Mouse (Mus musculus): Measurements from ENCODE around the gene Ndufa9. TPM values are rescaled to one million over a fixed set of nuclear protein-coding genes. Genes with fewer than 3 reads are reported as not detected.

The Ndufa9 gene
- polyA plus RNA-seq, 2 experiments, result 63.5 to 145 TPM

DNA sequence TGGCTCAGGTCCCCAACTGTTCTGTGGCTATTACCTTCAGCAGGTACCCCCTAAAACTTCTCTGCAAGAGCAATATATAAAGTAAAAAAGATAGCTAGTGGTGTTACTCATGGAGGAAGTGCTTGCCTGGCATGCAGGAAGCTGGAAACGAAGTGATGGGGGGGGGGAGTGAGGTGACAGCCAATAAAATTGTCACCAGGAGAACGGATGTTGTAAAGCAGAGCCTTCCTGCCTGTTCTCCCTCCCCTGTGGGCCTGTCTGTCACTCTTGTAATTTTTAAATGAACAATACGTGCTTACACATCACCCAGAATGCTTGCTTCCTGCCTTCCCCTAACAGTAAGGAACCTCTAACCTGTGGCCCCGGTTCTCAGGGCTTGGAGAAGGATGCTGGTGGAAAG lies 57.4 kb downstream of the Ndufa9 start:
- Histone ChIP-seq H3K36me3 (replicated peaks; ENCODE audit: control insufficient read depth, insufficient read depth, low read depth) (no peaks in the 10 kb centered on the region), H3K4me2 (ENCODE audit: low read depth) (no peak overlapping the region), H3K9me3 (ENCODE audit: control insufficient read depth, low read length) (no peaks in the 10 kb centered on the region), H3K27ac (no peak overlapping the region), H3K4me3 (ENCODE audit: insufficient read depth in 1 of 2, low read depth in 2 of 2, low read length in 2 of 2) (no peak overlapping the region), H3K9ac (replicated peaks) (no peak overlapping the region), H3K27me3 (ENCODE audit: control insufficient read depth, insufficient read depth, low read length) (no peaks in the 10 kb centered on the region), H3K4me1 (replicated peaks; ENCODE audit: control insufficient read depth in 2 of 2, insufficient read depth in 2 of 2, low read length in 1 of 2) (no peaks in the 10 kb centered on the region)
- TF ChIP-seq EP300 (IDR thresholded peaks at IDR 0.05; ENCODE audit: low read depth) (no peak), CTCF (IDR thresholded peaks at IDR 0.05; ENCODE audit: low read depth) (no peak)
- ATAC-seq (ENCODE audit: insufficient read depth), result no peak
- 10% methylated on average over 4 of the region's 4 CpGs for WGBS (ENCODE audit: insufficient replicate concordance)
- no peak for DNase-seq (ENCODE audit: low read depth in 3 of 3, low spot score in 3 of 3)

DNA sequence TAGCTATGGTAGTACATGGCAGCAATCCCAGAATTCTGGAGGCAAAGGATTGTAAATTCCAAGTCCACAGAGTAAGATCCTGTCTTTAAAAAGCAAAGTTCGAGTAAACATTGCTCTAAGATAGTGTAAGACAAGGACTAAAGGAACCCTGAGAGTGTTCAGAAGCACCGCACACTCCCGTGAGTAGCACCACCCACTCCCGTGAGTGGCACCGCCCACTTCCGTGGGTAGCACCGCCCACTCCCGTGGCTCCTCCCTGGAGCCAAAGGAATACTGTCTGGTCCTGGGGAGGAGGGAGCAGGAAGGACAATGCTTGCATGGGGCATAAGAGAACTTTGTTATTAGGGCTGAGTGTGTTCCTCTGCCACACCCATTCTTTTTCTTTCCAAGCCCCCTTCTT lies 60.1 kb downstream of the Ndufa9 start:
- H3K4me3 ChIP-seq (ENCODE audit: insufficient read depth in 1 of 2, low read depth in 2 of 2, low read length in 2 of 2), result no peak overlapping the region
- WGBS (ENCODE audit: insufficient replicate concordance), result 49% methylated on average over 8 of the region's 8 CpGs
- no peak for TF ChIP-seq EP300 (IDR thresholded peaks at IDR 0.05; ENCODE audit: low read depth)
- TF ChIP-seq CTCF (IDR thresholded peaks at IDR 0.05; ENCODE audit: low read depth), result no peak
- no peak for ATAC-seq (ENCODE audit: insufficient read depth)
- H3K27me3 ChIP-seq (ENCODE audit: control insufficient read depth, insufficient read depth, low read length), result no peaks in the 10 kb centered on the region
- no peaks in the 10 kb centered on the region for H3K4me1 ChIP-seq (replicated peaks; ENCODE audit: control insufficient read depth in 2 of 2, insufficient read depth in 2 of 2, low read length in 1 of 2)
- no peak overlapping the region for H3K27ac ChIP-seq
- H3K36me3 ChIP-seq (replicated peaks; ENCODE audit: control insufficient read depth, insufficient read depth, low read depth), result no peaks in the 10 kb centered on the region
- no peak overlapping the region for H3K4me2 ChIP-seq (ENCODE audit: low read depth)
- DNase-seq (ENCODE audit: low read depth in 3 of 3, low spot score in 3 of 3), result no peak
- H3K9me3 ChIP-seq (ENCODE audit: control insufficient read depth, low read length), result no peaks in the 10 kb centered on the region
- no peak overlapping the region for H3K9ac ChIP-seq (replicated peaks)

- no peak overlapping the region for H3K27ac ChIP-seq
- no peaks in the 10 kb centered on the region for H3K4me1 ChIP-seq (replicated peaks; ENCODE audit: control insufficient read depth in 2 of 2, insufficient read depth in 2 of 2, low read length in 1 of 2)
- H3K36me3 ChIP-seq (replicated peaks; ENCODE audit: control insufficient read depth, insufficient read depth, low read depth), result no peaks in the 10 kb centered on the region
- TF ChIP-seq CTCF (IDR thresholded peaks at IDR 0.05; ENCODE audit: low read depth) (no peak), EP300 (IDR thresholded peaks at IDR 0.05; ENCODE audit: low read depth) (no peak)
- H3K4me3 ChIP-seq (ENCODE audit: insufficient read depth in 1 of 2, low read depth in 2 of 2, low read length in 2 of 2), result no peak overlapping the region
- H3K9me3 ChIP-seq (ENCODE audit: control insufficient read depth, low read length), result no peaks in the 10 kb centered on the region
- H3K9ac ChIP-seq (replicated peaks), result no peak overlapping the region
- ATAC-seq (ENCODE audit: insufficient read depth) (no peak), DNase-seq (ENCODE audit: low read depth in 3 of 3, low spot score in 3 of 3) (no peak)
- 40% methylated on average over 5 of the region's 5 CpGs for WGBS (ENCODE audit: insufficient replicate concordance)
- H3K4me2 ChIP-seq (ENCODE audit: low read depth), result no peak overlapping the region
- H3K27me3 ChIP-seq (ENCODE audit: control insufficient read depth, insufficient read depth, low read length), result no peaks in the 10 kb centered on the region
Observed at GRCm38 (mm10) chr6:126784206-126784605, 64.7 kb downstream of the Ndufa9 start.

DNA sequence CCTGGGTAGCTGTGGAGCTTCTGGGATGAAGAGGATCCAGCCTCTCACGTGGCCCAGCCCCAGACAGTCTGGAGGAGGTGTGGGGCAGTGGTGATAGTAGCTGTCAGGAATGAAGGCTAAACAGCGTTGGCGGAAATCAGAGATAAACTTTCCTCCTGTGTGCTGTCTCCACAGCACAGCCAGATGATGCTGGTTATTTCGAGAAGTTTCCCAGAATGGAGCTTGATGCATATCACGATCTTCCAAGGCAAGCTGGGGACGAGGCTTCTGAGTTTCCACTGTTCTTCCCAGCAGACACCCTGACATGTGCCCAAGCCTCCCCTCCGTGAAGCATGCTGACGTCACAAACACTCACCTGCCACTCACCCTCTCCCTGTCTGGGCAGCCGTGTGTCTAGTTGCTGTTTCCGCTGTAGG lies 65.3 kb downstream of the Ndufa9 start:
- no peak overlapping the region for H3K27ac ChIP-seq
- H3K4me1 ChIP-seq (replicated peaks; ENCODE audit: control insufficient read depth in 2 of 2, insufficient read depth in 2 of 2, low read length in 1 of 2), result no peaks in the 10 kb centered on the region
- 47% methylated on average over 10 of the region's 10 CpGs for WGBS (ENCODE audit: insufficient replicate concordance)
- no peak for DNase-seq (ENCODE audit: low read depth in 3 of 3, low spot score in 3 of 3)
- no peaks in the 10 kb centered on the region for H3K36me3 ChIP-seq (replicated peaks; ENCODE audit: control insufficient read depth, insufficient read depth, low read depth)
- no peak overlapping the region for H3K9ac ChIP-seq (replicated peaks)
- no peaks in the 10 kb centered on the region for H3K9me3 ChIP-seq (ENCODE audit: control insufficient read depth, low read length)
- H3K4me2 ChIP-seq (ENCODE audit: low read depth), result no peak overlapping the region
- ATAC-seq (ENCODE audit: insufficient read depth), result no peak
- no peak overlapping the region for H3K4me3 ChIP-seq (ENCODE audit: insufficient read depth in 1 of 2, low read depth in 2 of 2, low read length in 2 of 2)
- H3K27me3 ChIP-seq (ENCODE audit: control insufficient read depth, insufficient read depth, low read length), result no peaks in the 10 kb centered on the region
- TF ChIP-seq CTCF (IDR thresholded peaks at IDR 0.05; ENCODE audit: low read depth), result no peak
- no peak for TF ChIP-seq EP300 (IDR thresholded peaks at IDR 0.05; ENCODE audit: low read depth)

GRCm38 (mm10) chr6:126783056-126783455 lies 65.9 kb downstream of the Ndufa9 start:
- no peak overlapping the region for H3K4me2 ChIP-seq (ENCODE audit: low read depth)
- no peaks in the 10 kb centered on the region for H3K4me1 ChIP-seq (replicated peaks; ENCODE audit: control insufficient read depth in 2 of 2, insufficient read depth in 2 of 2, low read length in 1 of 2)
- H3K27ac ChIP-seq, result no peak overlapping the region
- no peak for DNase-seq (ENCODE audit: low read depth in 3 of 3, low spot score in 3 of 3)
- H3K36me3 ChIP-seq (replicated peaks; ENCODE audit: control insufficient read depth, insufficient read depth, low read depth), result no peaks in the 10 kb centered on the region
- no peak overlapping the region for H3K4me3 ChIP-seq (ENCODE audit: insufficient read depth in 1 of 2, low read depth in 2 of 2, low read length in 2 of 2)
- H3K9me3 ChIP-seq (ENCODE audit: control insufficient read depth, low read length), result no peaks in the 10 kb centered on the region
- no peak overlapping the region for H3K9ac ChIP-seq (replicated peaks)
- TF ChIP-seq CTCF (IDR thresholded peaks at IDR 0.05; ENCODE audit: low read depth) (no peak), EP300 (IDR thresholded peaks at IDR 0.05; ENCODE audit: low read depth) (no peak)
- ATAC-seq (ENCODE audit: insufficient read depth), result no peak
- WGBS (ENCODE audit: insufficient replicate concordance), result 40% methylated on average over 1 of the region's 1 CpGs
- no peaks in the 10 kb centered on the region for H3K27me3 ChIP-seq (ENCODE audit: control insufficient read depth, insufficient read depth, low read length)

Measured in liver, embryonic 14.5 days (tissue).